Mouse (Mus musculus): Measurements from ENCODE around the gene Gm3250.
"Not testable (repeated sequence)": the region's sequence is repeated elsewhere in the genome, so short reads cannot be mapped to it uniquely, and the experiment has no call there.

Gm3250 gene

GRCm38 (mm10) chr10:77751254-77751653 is 31.1 kb downstream of the Gm3250 start, which contains the start of gene Gm9736:
Gm9736 (minus strand) TSS chr10:77751354.
- in situ Hi-C loops (cut with MboI, MseI) = not testable (repeated sequence)

GRCm38 (mm10) chr10:77750686-77751085 is 31.7 kb downstream of the Gm3250 start:
- in situ Hi-C loops (cut with MboI, MseI) = not testable (repeated sequence)

- in situ Hi-C loops (cut with MboI, MseI) = not testable (repeated sequence)
Observed at GRCm38 (mm10) chr10:77741924-77742688, 40.2 kb downstream of the Gm3250 start, which contains the start of gene Gm18596. Gm18596 (minus strand) TSS chr10:77742638.

GRCm38 (mm10) chr10:77738929-77739328 is 43.4 kb downstream of the Gm3250 start:
- in situ Hi-C loops (cut with MboI, MseI) = no loop called here

- in situ Hi-C loops (cut with MboI, MseI) = no loop called here
Observed at GRCm38 (mm10) chr10:77735928-77736327, 46.4 kb downstream of the Gm3250 start.

All from T-helper 2 cell (primary cell).